Mouse (Mus musculus) lung, postnatal 36 days (tissue): ENCODE measurements around the gene 5730596B20Rik.

Experiments
- DNase-seq: peaks from one replicate; pipeline ENCODE4 v3.0.0; 2022; ENCODE audit warnings: mixed read lengths

5730596B20Rik gene

GRCm38 (mm10) chr6:52176391-52176790, 907 bp upstream of the 5730596B20Rik start:
- no peak for DNase-seq

DNA sequence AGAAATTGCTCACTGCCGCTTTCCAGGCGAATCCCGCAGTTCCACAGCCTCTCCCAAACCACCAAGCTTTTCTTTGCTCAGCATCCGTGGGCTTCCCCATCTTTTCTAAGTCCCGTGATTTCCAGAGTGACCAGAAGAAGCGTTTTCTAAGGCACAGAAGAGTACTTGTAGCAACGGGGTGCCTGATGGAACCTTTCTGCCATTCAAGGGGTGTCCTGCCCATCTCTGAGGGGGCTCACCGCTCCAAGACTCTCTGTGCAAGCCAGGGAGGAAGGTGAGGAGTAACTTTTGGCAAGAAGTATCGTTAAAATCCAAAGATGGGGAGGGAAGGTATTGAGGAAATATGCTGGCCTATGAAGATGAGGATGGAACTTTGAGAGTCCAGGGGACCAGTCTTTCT, 508 bp downstream of the 5730596B20Rik start:
- DNase-seq: no peak

GRCm38 (mm10) chr6:52178918-52179665, 1.8 kb downstream of the 5730596B20Rik start:
- DNase-seq: no peak

GRCm38 (mm10) chr6:52179690-52180089, 2.4 kb downstream of the 5730596B20Rik start:
- DNase-seq: no peak

DNA sequence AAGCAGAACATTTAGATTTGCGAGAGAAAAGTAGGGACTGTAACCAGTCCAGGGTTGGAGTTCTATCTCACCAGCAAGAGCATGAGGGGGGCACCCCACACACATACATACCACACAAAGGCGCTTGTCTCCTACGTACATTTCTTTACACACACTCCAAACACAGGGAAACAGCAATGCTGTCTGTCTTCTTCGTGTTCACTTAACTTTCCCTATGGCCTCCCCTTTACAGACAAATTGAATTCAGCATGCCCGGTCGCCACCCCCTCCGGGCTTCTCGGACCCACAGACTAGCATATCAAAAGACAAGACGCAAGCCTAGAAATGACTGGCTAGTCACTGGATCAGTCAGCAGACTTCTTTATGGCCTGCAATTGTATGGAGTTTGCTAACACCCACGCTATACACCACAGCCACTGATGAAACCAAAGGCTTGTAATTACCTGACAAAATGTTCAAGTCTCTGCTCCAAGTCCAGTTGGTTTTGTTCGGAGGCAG, 3.0 kb downstream of the 5730596B20Rik start:
- DNase-seq: no peak

DNA sequence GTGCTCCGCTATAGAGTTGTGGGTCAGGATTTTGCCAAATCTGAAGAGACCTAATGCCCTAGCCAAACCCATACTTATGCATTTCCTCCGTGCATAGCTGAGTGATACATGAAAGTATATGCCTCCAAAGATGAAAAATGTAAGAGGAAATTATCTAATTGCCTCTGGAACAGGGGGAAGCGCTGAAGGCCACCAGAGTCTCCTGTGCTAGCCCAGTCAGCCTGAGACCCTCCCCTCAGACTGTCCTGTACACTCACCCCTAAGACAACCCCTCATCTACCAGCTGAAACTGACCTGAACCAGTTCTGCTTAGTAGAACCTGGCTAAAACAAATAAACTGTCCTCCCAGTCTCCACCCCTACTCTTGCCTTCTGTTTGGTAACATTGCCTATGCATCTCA, 3.4 kb downstream of the 5730596B20Rik start:
- no peak for DNase-seq

GRCm38 (mm10) chr6:52182030-52182429, 4.7 kb downstream of the 5730596B20Rik start:
- no peak for DNase-seq

DNA sequence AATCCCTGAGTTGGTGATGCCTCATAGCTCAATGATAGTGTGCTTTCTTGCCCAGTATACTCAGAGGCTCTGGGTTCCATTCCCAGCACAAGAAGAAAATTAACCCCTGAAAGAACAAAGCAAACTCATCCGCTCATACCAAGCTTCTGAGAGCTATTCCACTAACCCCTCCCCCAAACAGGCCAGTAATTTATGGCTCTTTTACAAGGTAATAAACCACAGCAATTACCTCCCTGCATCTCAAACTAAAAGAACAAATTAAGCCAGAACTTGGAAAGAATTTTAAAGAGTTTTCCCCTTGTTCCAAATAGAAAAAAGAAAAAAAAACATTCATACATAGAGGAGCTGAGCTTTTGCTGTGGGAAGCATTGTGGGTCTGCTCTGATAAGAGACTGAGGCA, 5.5 kb downstream of the 5730596B20Rik start:
- DNase-seq: no peak

- DNase-seq: no peak
These were observed 6.2 kb downstream of the 5730596B20Rik start for GRCm38 (mm10) chr6:52183311-52184080.

GRCm38 (mm10) chr6:52184668-52185067, 7.4 kb downstream of the 5730596B20Rik start:
- DNase-seq: no peak

GRCm38 (mm10) chr6:52185222-52185621, 7.9 kb downstream of the 5730596B20Rik start:
- peak; percentile 52 for DNase-seq

GRCm38 (mm10) chr6:52185834-52186233, 8.5 kb downstream of the 5730596B20Rik start:
- no peak for DNase-seq

DNA sequence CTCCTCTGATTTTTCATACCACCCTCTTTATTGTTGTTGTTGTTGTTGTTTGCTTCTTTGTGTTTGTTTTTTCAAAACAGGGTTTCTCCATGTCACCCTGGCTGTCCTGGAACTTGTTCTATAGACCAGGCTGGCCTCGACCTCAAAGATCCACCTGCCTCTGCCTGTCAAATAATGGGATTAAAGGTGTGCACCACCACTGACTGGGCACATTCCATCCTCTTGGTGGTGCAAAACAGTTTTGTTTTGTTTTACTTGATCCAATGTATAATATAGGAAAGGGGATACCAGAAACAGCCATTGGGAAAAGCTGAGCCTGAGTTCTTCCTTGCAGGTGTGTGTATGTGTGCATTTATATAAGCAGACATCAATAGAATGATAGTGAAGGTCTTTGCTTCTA, 9.2 kb downstream of the 5730596B20Rik start:
- DNase-seq: no peak

- DNase-seq: peak; percentile 73
These were observed 11.9 kb downstream of the 5730596B20Rik start for GRCm38 (mm10) chr6:52189172-52189591.

DNA sequence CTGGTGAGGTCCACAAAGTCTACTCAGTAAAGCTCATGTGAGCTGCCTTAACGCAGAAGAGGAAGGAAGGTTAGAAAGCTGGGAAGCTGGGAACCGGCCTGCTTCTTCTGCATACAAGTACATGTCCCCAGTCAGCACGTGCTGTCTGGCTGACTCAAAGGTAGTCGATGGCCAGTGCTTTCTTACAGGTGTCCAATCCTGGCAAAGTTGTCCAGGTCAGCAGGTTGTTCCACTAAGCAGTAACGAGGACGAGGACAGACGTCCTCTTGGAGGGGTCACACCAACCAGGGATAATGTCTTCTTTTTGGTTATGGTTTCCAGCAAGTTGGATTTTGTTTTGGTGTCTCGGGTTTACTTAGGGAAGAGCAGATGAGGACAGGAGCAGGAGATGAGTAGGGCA, 12.6 kb downstream of the 5730596B20Rik start:
- DNase-seq: no peak

DNA sequence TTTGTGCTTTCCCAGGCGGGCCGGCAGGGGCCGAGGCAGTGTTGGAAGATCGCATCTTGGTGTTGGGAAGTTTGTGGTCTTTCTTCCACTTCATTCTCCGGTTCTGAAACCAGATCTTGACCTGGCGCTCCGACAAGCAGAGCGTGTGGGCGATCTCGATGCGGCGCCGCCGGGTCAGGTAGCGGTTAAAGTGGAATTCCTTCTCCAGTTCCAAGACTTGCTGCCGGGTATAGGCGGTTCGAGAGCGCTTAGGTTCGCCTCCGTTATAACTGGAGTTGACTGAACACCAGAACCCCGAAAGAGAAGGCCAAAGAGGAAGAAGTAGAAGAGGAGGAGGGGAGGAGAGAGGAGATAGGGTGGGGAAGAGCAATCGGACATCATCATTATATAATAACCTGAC, 13.1 kb downstream of the 5730596B20Rik start:
- no peak for DNase-seq

GRCm38 (mm10) chr6:52190906-52191810, 13.9 kb downstream of the 5730596B20Rik start, which contains the start of gene Hoxa4:
Gene Hoxa4, minus strand, starts transcription at chr6:52191753.
- DNase-seq: no peak

- peak; percentile 92 for DNase-seq
These were observed 14.7 kb downstream of the 5730596B20Rik start for GRCm38 (mm10) chr6:52191860-52192550.

- DNase-seq: no peak
These were observed 17.4 kb downstream of the 5730596B20Rik start for GRCm38 (mm10) chr6:52194690-52195089.

- DNase-seq: no peak
These were observed 19.5 kb downstream of the 5730596B20Rik start for GRCm38 (mm10) chr6:52196811-52197210.

- peak; percentile 88 for DNase-seq
These were observed 20.0 kb downstream of the 5730596B20Rik start for GRCm38 (mm10) chr6:52197271-52197670.
